Mouse (Mus musculus): ENCODE data around the gene Atp2a2.
"Not testable (repeated sequence)": the region's sequence is repeated elsewhere in the genome, so short reads cannot be mapped to it uniquely, and the experiment has no call there.

The Atp2a2 gene

GRCm38 (mm10) chr5:122439400-122440094, 62.5 kb downstream of the Atp2a2 start:
- Histone ChIP-seq H3K27me3 (ENCODE audit: control insufficient read depth, insufficient read depth, low read length, poor library complexity, severe bottlenecking) (no peaks in the 10 kb centered on the region), H3K36me3 (ENCODE audit: control insufficient read depth, insufficient read depth, low read length, poor library complexity, severe bottlenecking) (peaks cover 25% of the 10 kb centered on the region)
- DNase-seq (ENCODE audit: low read depth, low spot score): no peak

GRCm38 (mm10) chr5:122434541-122434940, 67.5 kb downstream of the Atp2a2 start:
- peaks cover 20% of the 10 kb centered on the region for H3K36me3 ChIP-seq (ENCODE audit: control insufficient read depth, insufficient read depth, low read length, poor library complexity, severe bottlenecking)
- peak; percentile 23 for DNase-seq (ENCODE audit: low read depth, low spot score)
- no peaks in the 10 kb centered on the region for H3K27me3 ChIP-seq (ENCODE audit: control insufficient read depth, insufficient read depth, low read length, poor library complexity, severe bottlenecking)

- H3K27me3 ChIP-seq (ENCODE audit: control insufficient read depth, insufficient read depth, low read length, poor library complexity, severe bottlenecking): no peaks in the 10 kb centered on the region
- peaks cover 11% of the 10 kb centered on the region for H3K36me3 ChIP-seq (ENCODE audit: control insufficient read depth, insufficient read depth, low read length, poor library complexity, severe bottlenecking)
- DNase-seq (ENCODE audit: low read depth, low spot score): no peak
Observed at GRCm38 (mm10) chr5:122431221-122431620, 70.8 kb downstream of the Atp2a2 start.

GRCm38 (mm10) chr5:122430036-122430775, 71.8 kb downstream of the Atp2a2 start:
- peak; percentile 16 for DNase-seq (ENCODE audit: low read depth, low spot score)
- Histone ChIP-seq H3K36me3 (ENCODE audit: control insufficient read depth, insufficient read depth, low read length, poor library complexity, severe bottlenecking) (peaks cover 8% of the 10 kb centered on the region), H3K27me3 (ENCODE audit: control insufficient read depth, insufficient read depth, low read length, poor library complexity, severe bottlenecking) (no peaks in the 10 kb centered on the region)

GRCm38 (mm10) chr5:122425550-122425949, 76.5 kb downstream of the Atp2a2 start:
- DNase-seq (ENCODE audit: low read depth, low spot score): no peak
- no peaks in the 10 kb centered on the region for H3K27me3 ChIP-seq (ENCODE audit: control insufficient read depth, insufficient read depth, low read length, poor library complexity, severe bottlenecking)
- H3K36me3 ChIP-seq (ENCODE audit: control insufficient read depth, insufficient read depth, low read length, poor library complexity, severe bottlenecking): peaks cover 3% of the 10 kb centered on the region; the same call in 1 of the 2 replicates

- H3K27me3 ChIP-seq (ENCODE audit: control insufficient read depth, insufficient read depth, low read length, poor library complexity, severe bottlenecking): no peaks in the 10 kb centered on the region
- no peaks in the 10 kb centered on the region for H3K36me3 ChIP-seq (ENCODE audit: control insufficient read depth, insufficient read depth, low read length, poor library complexity, severe bottlenecking)
- DNase-seq (ENCODE audit: low read depth, low spot score): no peak
Observed at GRCm38 (mm10) chr5:122423083-122423482, 78.9 kb downstream of the Atp2a2 start.

GRCm38 (mm10) chr5:122422071-122422964, 79.7 kb downstream of the Atp2a2 start:
- no peaks in the 10 kb centered on the region for H3K27me3 ChIP-seq (ENCODE audit: control insufficient read depth, insufficient read depth, low read length, poor library complexity, severe bottlenecking)
- peak; percentile 85 for DNase-seq (ENCODE audit: low read depth, low spot score)
- H3K36me3 ChIP-seq (ENCODE audit: control insufficient read depth, insufficient read depth, low read length, poor library complexity, severe bottlenecking): no peaks in the 10 kb centered on the region

GRCm38 (mm10) chr5:122421271-122422068, 80.6 kb downstream of the Atp2a2 start, which contains the start of gene Anapc7:
Anapc7 (plus strand) TSS chr5:122421693.
- no peaks in the 10 kb centered on the region for H3K27me3 ChIP-seq (ENCODE audit: control insufficient read depth, insufficient read depth, low read length, poor library complexity, severe bottlenecking)
- H3K36me3 ChIP-seq (ENCODE audit: control insufficient read depth, insufficient read depth, low read length, poor library complexity, severe bottlenecking): no peaks in the 10 kb centered on the region
- DNase-seq (ENCODE audit: low read depth, low spot score): no peak

GRCm38 (mm10) chr5:122420676-122421075, 81.3 kb downstream of the Atp2a2 start:
- DNase-seq (ENCODE audit: low read depth, low spot score): peak; percentile 62
- not testable (repeated sequence) for H3K27me3 ChIP-seq (ENCODE audit: control insufficient read depth, insufficient read depth, low read length, poor library complexity, severe bottlenecking); H3K36me3 ChIP-seq (ENCODE audit: control insufficient read depth, insufficient read depth, low read length, poor library complexity, severe bottlenecking)

GRCm38 (mm10) chr5:122415465-122415864, 86.6 kb downstream of the Atp2a2 start:
- Histone ChIP-seq H3K27me3 (ENCODE audit: control insufficient read depth, insufficient read depth, low read length, poor library complexity, severe bottlenecking) (no peaks in the 10 kb centered on the region), H3K36me3 (ENCODE audit: control insufficient read depth, insufficient read depth, low read length, poor library complexity, severe bottlenecking) (0 out of 2 replicates have a peak, but pooled peaks cover 2% of the 10 kb centered on the region)
- no peak for DNase-seq (ENCODE audit: low read depth, low spot score)

- DNase-seq (ENCODE audit: low read depth, low spot score): no peak
- Histone ChIP-seq H3K27me3 (ENCODE audit: control insufficient read depth, insufficient read depth, low read length, poor library complexity, severe bottlenecking) (no peaks in the 10 kb centered on the region), H3K36me3 (ENCODE audit: control insufficient read depth, insufficient read depth, low read length, poor library complexity, severe bottlenecking) (peaks cover 8% of the 10 kb centered on the region; the same call in 1 of the 2 replicates)
Observed at GRCm38 (mm10) chr5:122414351-122414750, 87.7 kb downstream of the Atp2a2 start.

- Histone ChIP-seq H3K36me3 (ENCODE audit: control insufficient read depth, insufficient read depth, low read length, poor library complexity, severe bottlenecking) (peaks cover 8% of the 10 kb centered on the region; the same call in 1 of the 2 replicates), H3K27me3 (ENCODE audit: control insufficient read depth, insufficient read depth, low read length, poor library complexity, severe bottlenecking) (no peaks in the 10 kb centered on the region)
- DNase-seq (ENCODE audit: low read depth, low spot score): no peak
Observed at GRCm38 (mm10) chr5:122412826-122413225, 89.2 kb downstream of the Atp2a2 start.

- H3K36me3 ChIP-seq (ENCODE audit: control insufficient read depth, insufficient read depth, low read length, poor library complexity, severe bottlenecking): peaks cover 8% of the 10 kb centered on the region
- H3K27me3 ChIP-seq (ENCODE audit: control insufficient read depth, insufficient read depth, low read length, poor library complexity, severe bottlenecking): no peaks in the 10 kb centered on the region
Observed at GRCm38 (mm10) chr5:122411892-122412291, 90.1 kb downstream of the Atp2a2 start.

More at GRCm38 (mm10) chr5:122411892-122412291, 90.1 kb downstream of the Atp2a2 start:
- no peak for DNase-seq (ENCODE audit: low read depth, low spot score)

Measured in splenic B cell, adult 2 months (primary cell).